Mouse (Mus musculus): ENCODE data around the gene Tbc1d2b. TPM values are rescaled to one million over a fixed set of nuclear protein-coding genes. Genes with fewer than 3 reads are reported as not detected.

Gene Tbc1d2b
- polyA plus RNA-seq, 1 experiment = 6.7 TPM

GRCm38 (mm10) chr9:90259400-90259950, 11.1 kb downstream of the Tbc1d2b start:
- no peak for TF ChIP-seq CEBPB (IDR thresholded peaks at IDR 0.05; ENCODE audit: low read depth)
- no peak for TF ChIP-seq FOSL1 (IDR thresholded peaks at IDR 0.05; ENCODE audit: insufficient read depth, low read length, poor library complexity, severe bottlenecking)
- TF ChIP-seq MAX (IDR thresholded peaks at IDR 0.05) = no peak
- TF ChIP-seq MYOG (IDR thresholded peaks at IDR 0.05; ENCODE audit: control insufficient read depth, extremely low read depth, insufficient read length) = no peak
- TF ChIP-seq USF1 (IDR thresholded peaks at IDR 0.05; ENCODE audit: low read depth) = no peak
- no peak for TF ChIP-seq CTCF (IDR thresholded peaks at IDR 0.05; ENCODE audit: control insufficient read depth, insufficient read depth, insufficient read length)
- TF ChIP-seq MYOD1 (IDR thresholded peaks at IDR 0.05; ENCODE audit: control insufficient read depth, insufficient read length, low read depth) = no peak
- no peak overlapping the region for H3K4me3 ChIP-seq (ENCODE audit: insufficient read depth, poor library complexity, severe bottlenecking)
- no peaks in the 10 kb centered on the region for H3K79me3 ChIP-seq (ENCODE audit: low read depth)
- H3K36me3 ChIP-seq (ENCODE audit: control insufficient read depth, insufficient read depth) = no peaks in the 10 kb centered on the region
- no peaks in the 10 kb centered on the region for H3K27me3 ChIP-seq (ENCODE audit: control insufficient read depth, insufficient read depth, insufficient read length)
- no peaks in the 10 kb centered on the region for H3K79me2 ChIP-seq (ENCODE audit: control insufficient read depth, insufficient read depth)
- no peak overlapping the region for H3ac ChIP-seq (ENCODE audit: control insufficient read depth, insufficient read length, low read depth)

DNA sequence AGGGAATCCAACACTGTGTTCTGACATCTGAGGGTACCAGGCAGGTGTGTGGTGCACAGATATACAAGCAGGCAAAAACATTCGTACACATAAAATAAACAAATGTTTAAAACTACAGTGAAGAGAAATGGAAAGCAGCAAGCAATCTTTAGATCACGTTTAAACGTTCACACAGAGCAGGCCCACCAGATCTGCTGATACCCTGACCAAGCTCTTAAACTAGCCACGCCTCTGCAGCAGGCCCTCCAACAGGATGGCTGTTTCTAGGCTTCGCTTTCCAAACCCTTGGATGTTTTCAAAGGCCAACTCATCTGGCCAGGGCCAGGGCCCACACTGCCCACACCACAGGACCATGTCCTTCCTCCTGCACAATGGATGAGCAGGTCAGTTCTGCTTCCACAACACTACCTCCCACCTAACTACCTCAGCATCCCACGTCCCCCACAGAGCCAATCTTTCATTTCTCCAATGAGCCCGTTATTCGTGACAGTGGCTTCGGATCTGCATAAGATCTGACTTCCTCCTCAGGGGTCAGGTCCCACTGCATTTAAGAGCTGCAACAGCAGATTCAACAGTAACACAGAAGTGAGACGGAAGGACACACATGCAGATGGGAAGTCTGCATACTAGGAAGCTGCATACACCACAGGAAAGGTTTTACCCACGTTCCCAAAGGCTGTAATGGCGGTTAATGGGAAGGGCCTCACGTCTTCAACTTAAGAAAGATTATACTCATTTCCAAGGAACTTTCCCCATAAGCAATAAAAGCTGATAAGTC, 12.7 kb downstream of the Tbc1d2b start:
- Histone ChIP-seq H3K79me3 (ENCODE audit: low read depth) (no peaks in the 10 kb centered on the region), H3K79me2 (ENCODE audit: control insufficient read depth, insufficient read depth) (no peaks in the 10 kb centered on the region), H3K27me3 (ENCODE audit: control insufficient read depth, insufficient read depth, insufficient read length) (no peaks in the 10 kb centered on the region), H3K36me3 (ENCODE audit: control insufficient read depth, insufficient read depth) (no peaks in the 10 kb centered on the region), H3ac (ENCODE audit: control insufficient read depth, insufficient read length, low read depth) (no peak overlapping the region), H3K4me3 (ENCODE audit: insufficient read depth, poor library complexity, severe bottlenecking) (no peak overlapping the region)
- TF ChIP-seq USF1 (IDR thresholded peaks at IDR 0.05; ENCODE audit: low read depth) (no peak), CEBPB (IDR thresholded peaks at IDR 0.05; ENCODE audit: low read depth) (no peak), MYOG (IDR thresholded peaks at IDR 0.05; ENCODE audit: control insufficient read depth, extremely low read depth, insufficient read length) (no peak), MAX (IDR thresholded peaks at IDR 0.05) (no peak), FOSL1 (IDR thresholded peaks at IDR 0.05; ENCODE audit: insufficient read depth, low read length, poor library complexity, severe bottlenecking) (no peak), CTCF (IDR thresholded peaks at IDR 0.05; ENCODE audit: control insufficient read depth, insufficient read depth, insufficient read length) (no peak), MYOD1 (IDR thresholded peaks at IDR 0.05; ENCODE audit: control insufficient read depth, insufficient read length, low read depth) (no peak)

- no peak overlapping the region for H3K4me3 ChIP-seq (ENCODE audit: insufficient read depth, poor library complexity, severe bottlenecking)
- no peaks in the 10 kb centered on the region for H3K79me3 ChIP-seq (ENCODE audit: low read depth)
- no peak overlapping the region for H3ac ChIP-seq (ENCODE audit: control insufficient read depth, insufficient read length, low read depth)
- H3K36me3 ChIP-seq (ENCODE audit: control insufficient read depth, insufficient read depth) = no peaks in the 10 kb centered on the region
- no peaks in the 10 kb centered on the region for H3K27me3 ChIP-seq (ENCODE audit: control insufficient read depth, insufficient read depth, insufficient read length)
- TF ChIP-seq CEBPB (IDR thresholded peaks at IDR 0.05; ENCODE audit: low read depth) = no peak
- TF ChIP-seq USF1 (IDR thresholded peaks at IDR 0.05; ENCODE audit: low read depth) = no peak
- no peak for TF ChIP-seq MAX (IDR thresholded peaks at IDR 0.05)
- no peak for TF ChIP-seq MYOG (IDR thresholded peaks at IDR 0.05; ENCODE audit: control insufficient read depth, extremely low read depth, insufficient read length)
- no peak for TF ChIP-seq CTCF (IDR thresholded peaks at IDR 0.05; ENCODE audit: control insufficient read depth, insufficient read depth, insufficient read length)
- no peak for TF ChIP-seq MYOD1 (IDR thresholded peaks at IDR 0.05; ENCODE audit: control insufficient read depth, insufficient read length, low read depth)
- no peak for TF ChIP-seq FOSL1 (IDR thresholded peaks at IDR 0.05; ENCODE audit: insufficient read depth, low read length, poor library complexity, severe bottlenecking)
- no peaks in the 10 kb centered on the region for H3K79me2 ChIP-seq (ENCODE audit: control insufficient read depth, insufficient read depth)
Observed at GRCm38 (mm10) chr9:90257220-90257619, 13.4 kb downstream of the Tbc1d2b start.

- no peaks in the 10 kb centered on the region for H3K27me3 ChIP-seq (ENCODE audit: control insufficient read depth, insufficient read depth, insufficient read length)
Observed at GRCm38 (mm10) chr9:90255844-90256405, 14.7 kb downstream of the Tbc1d2b start.

GRCm38 (mm10) chr9:90253181-90253580, 17.4 kb downstream of the Tbc1d2b start:
- no peak for TF ChIP-seq CEBPB (IDR thresholded peaks at IDR 0.05; ENCODE audit: low read depth)
- no peak for TF ChIP-seq USF1 (IDR thresholded peaks at IDR 0.05; ENCODE audit: low read depth)
- no peak for TF ChIP-seq MAX (IDR thresholded peaks at IDR 0.05)
- TF ChIP-seq FOSL1 (IDR thresholded peaks at IDR 0.05; ENCODE audit: insufficient read depth, low read length, poor library complexity, severe bottlenecking) = no peak
- no peak for TF ChIP-seq MYOG (IDR thresholded peaks at IDR 0.05; ENCODE audit: control insufficient read depth, extremely low read depth, insufficient read length)
- no peak for TF ChIP-seq MYOD1 (IDR thresholded peaks at IDR 0.05; ENCODE audit: control insufficient read depth, insufficient read length, low read depth)
- TF ChIP-seq CTCF (IDR thresholded peaks at IDR 0.05; ENCODE audit: control insufficient read depth, insufficient read depth, insufficient read length) = no peak
- H3K79me3 ChIP-seq (ENCODE audit: low read depth) = no peaks in the 10 kb centered on the region
- H3ac ChIP-seq (ENCODE audit: control insufficient read depth, insufficient read length, low read depth) = no peak overlapping the region
- H3K79me2 ChIP-seq (ENCODE audit: control insufficient read depth, insufficient read depth) = no peaks in the 10 kb centered on the region
- H3K4me3 ChIP-seq (ENCODE audit: insufficient read depth, poor library complexity, severe bottlenecking) = no peak overlapping the region
- no peaks in the 10 kb centered on the region for H3K27me3 ChIP-seq (ENCODE audit: control insufficient read depth, insufficient read depth, insufficient read length)
- no peaks in the 10 kb centered on the region for H3K36me3 ChIP-seq (ENCODE audit: control insufficient read depth, insufficient read depth)

More at GRCm38 (mm10) chr9:90255844-90256405, 14.7 kb downstream of the Tbc1d2b start:
- Histone ChIP-seq H3ac (ENCODE audit: control insufficient read depth, insufficient read length, low read depth) (no peak overlapping the region), H3K36me3 (ENCODE audit: control insufficient read depth, insufficient read depth) (no peaks in the 10 kb centered on the region), H3K79me3 (ENCODE audit: low read depth) (no peaks in the 10 kb centered on the region), H3K4me3 (ENCODE audit: insufficient read depth, poor library complexity, severe bottlenecking) (no peak overlapping the region), H3K79me2 (ENCODE audit: control insufficient read depth, insufficient read depth) (no peaks in the 10 kb centered on the region)
- TF ChIP-seq CTCF (IDR thresholded peaks at IDR 0.05; ENCODE audit: control insufficient read depth, insufficient read depth, insufficient read length) (no peak), FOSL1 (IDR thresholded peaks at IDR 0.05; ENCODE audit: insufficient read depth, low read length, poor library complexity, severe bottlenecking) (no peak), MYOD1 (IDR thresholded peaks at IDR 0.05; ENCODE audit: control insufficient read depth, insufficient read length, low read depth) (no peak)
